ENCODE assay signal across 8 mouse cellular contexts in the genomic region with DNA sequence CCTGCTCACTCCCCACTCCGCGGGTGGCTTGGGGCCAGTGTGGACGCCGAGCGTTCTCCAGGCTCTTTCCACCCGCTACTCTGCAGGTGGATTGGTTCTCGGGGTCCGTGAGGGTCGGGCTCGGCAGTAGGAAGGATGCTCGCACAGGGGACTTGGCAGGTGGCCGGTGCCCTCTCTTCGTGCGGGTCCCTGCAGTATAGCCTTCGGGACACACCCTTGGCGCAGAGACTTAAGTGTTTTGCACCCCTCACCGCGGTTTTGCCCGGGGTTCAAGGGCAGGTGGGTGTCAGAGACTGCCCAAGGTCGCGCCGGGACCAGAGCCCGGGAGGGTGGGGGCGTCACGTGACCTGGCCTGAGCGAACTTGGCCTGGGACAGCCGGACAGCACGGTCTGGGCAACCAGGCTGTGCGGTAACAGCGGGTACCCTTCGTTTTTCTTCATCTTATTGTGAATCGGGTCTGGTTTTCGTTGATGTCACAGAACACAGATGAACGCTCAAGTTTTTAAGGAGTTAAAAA. TPM values are rescaled to one million over a fixed set of nuclear protein-coding genes. Genes with fewer than 3 reads are reported as not detected.
DNase-seq lines count a peak whose midpoint lies in the region; ATAC-seq and TF ChIP-seq lines count a peak whose summit lies in the region.

No protein-coding gene starts in this region.

- no peaks in the 10 kb centered on the region for H3K9me3 ChIP-seq in liver, embryonic 12.5 days (replicated peaks)

- no peak for TF ChIP-seq CTCF in heart, adult 2 months (IDR thresholded peaks at IDR 0.05)
- TF ChIP-seq CTCF in kidney, adult 2 months (conservative IDR thresholded peaks at IDR 0.05; ENCODE audit: insufficient read depth, insufficient read length, low read depth, low read length), result no peak

- H3K4me3 ChIP-seq in heart, adult 2 months, result peak overlapping the region; percentile 88
- H3K4me3 ChIP-seq in kidney, adult 2 months (ENCODE audit: insufficient read depth, low read depth, low read length), result peak overlapping the region; percentile 97
- peak overlapping the region; percentile 70 for H3K4me3 ChIP-seq in liver, embryonic 12.5 days

- DNase-seq in urinary bladder, adult 18-20 months (ENCODE audit: low spot score in 2 of 2), result peak; percentile 72
- DNase-seq in urinary bladder, postnatal 10 days (ENCODE audit: low spot score), result no peak
- peak; percentile 14 for DNase-seq in embryo, embryonic 11.5 days (ENCODE audit: low read depth, low spot score)
- peak; percentile 87 to 88 for DNase-seq in heart, adult 2 months
- peak; percentile 94 for DNase-seq in kidney, adult 2 months
- DNase-seq in neural tube, embryonic 10.5 days (ENCODE audit: extremely low spot score, low spot score), result peak; percentile 54
- peak; percentile 90 for DNase-seq in testis, postnatal 10 days (ENCODE audit: low spot score)

- peak overlapping the region; percentile 97 for H3K27ac ChIP-seq in heart, adult 2 months
- H3K27ac ChIP-seq in kidney, adult 2 months (ENCODE audit: insufficient read depth, low read depth, low read length), result peak overlapping the region; percentile 100
- H3K27ac ChIP-seq in liver, embryonic 12.5 days, result peak overlapping the region; percentile 87

- under 1% methylated on average over 34 of the region's 34 CpGs for WGBS in heart, adult 2 months
- under 1% methylated on average over 34 of the region's 34 CpGs for WGBS in kidney, adult 2 months
- WGBS in liver, embryonic 12.5 days (ENCODE audit: insufficient replicate concordance), result under 1% methylated on average over 34 of the region's 34 CpGs

- no peak for TF ChIP-seq EP300 in heart, adult 2 months (IDR thresholded peaks at IDR 0.05; ENCODE audit: insufficient read depth, low read depth, low read length)

- no peaks in the 10 kb centered on the region for H3K27me3 ChIP-seq in heart, adult 2 months (ENCODE audit: control insufficient read depth, insufficient read depth, low read length)
- no peaks in the 10 kb centered on the region for H3K27me3 ChIP-seq in kidney, adult 2 months (replicated peaks; ENCODE audit: control insufficient read depth, insufficient read depth, low read length)
- H3K27me3 ChIP-seq in liver, embryonic 12.5 days (replicated peaks), result no peaks in the 10 kb centered on the region

- peak overlapping the region; percentile 100 for H3K4me2 ChIP-seq in liver, embryonic 12.5 days

- intact Hi-C loops in heart, adult 2 months (cut with DNase I), result loop anchor here (2.0 to 10.0 kb wide), 3 partner anchors 31 to 443 kb away; partner anchors contain the start of genes Kmt5b and Ppp6r3

- peak; percentile 1; the same call in 1 of the 2 replicates for ATAC-seq in liver, embryonic 12.5 days

- no peaks in the 10 kb centered on the region for H3K36me3 ChIP-seq in heart, adult 2 months (ENCODE audit: control insufficient read depth, insufficient read depth, low read length)
- no peaks in the 10 kb centered on the region for H3K36me3 ChIP-seq in kidney, adult 2 months (ENCODE audit: control insufficient read depth, insufficient read depth, low read length)
- no peaks in the 10 kb centered on the region for H3K36me3 ChIP-seq in liver, embryonic 12.5 days

- peak; percentile 54; the same call in 1 of the 2 replicates for TF ChIP-seq POLR2A in heart, adult 2 months (IDR thresholded peaks at IDR 0.05; ENCODE audit: insufficient read depth, low read depth, low read length)
- no peak for TF ChIP-seq POLR2A in kidney, adult 2 months (IDR thresholded peaks at IDR 0.05; ENCODE audit: low read depth, low read length)

- peaks cover 13% of the 10 kb centered on the region for H3K4me1 ChIP-seq in heart, adult 2 months (ENCODE audit: control insufficient read depth, insufficient read depth, low read length)
- H3K4me1 ChIP-seq in kidney, adult 2 months (ENCODE audit: control insufficient read depth, insufficient read depth, low read length), result peaks cover 12% of the 10 kb centered on the region
- H3K4me1 ChIP-seq in liver, embryonic 12.5 days, result peaks cover 68% of the 10 kb centered on the region

- peak overlapping the region; percentile 93 for H3K9ac ChIP-seq in heart, adult 2 months (ENCODE audit: low read depth, low read length)
- H3K9ac ChIP-seq in liver, embryonic 12.5 days, result peak overlapping the region; percentile 79

- peaks cover 2% of the 10 kb centered on the region; the same call in 1 of the 2 replicates for H3K79me2 ChIP-seq in heart, adult 2 months (replicated peaks; ENCODE audit: control insufficient read depth, insufficient read depth, low read length)

RNA-seq across cellular contexts. Expression of gene Cpt1a, which starts 1.7 kb away (rescaled TPM):
- total RNA-seq in heart, adult 2 months (2021), result 10 to 100 TPM; 44.0 to 54.7 TPM
- 42.9 and 49.4 TPM in 2 replicates for polyA plus RNA-seq in heart, adult 2 months (2012; rRNA removed)
- polyA plus RNA-seq in kidney, adult 2 months (2012; rRNA removed), result 232 and 272 TPM in 2 replicates
- polyA plus RNA-seq in liver, embryonic 12.5 days (2016; fragmentation: Nextera tagmentation; extraction: Ambion mirVana), result 7.0 and 8.3 TPM in 2 replicates

RNA-seq across cellular contexts. Expression of gene Ighmbp2, which starts 41.0 kb away (rescaled TPM):
- total RNA-seq in heart, adult 2 months (2021), result 1 to 10 TPM; 2.2 to 2.8 TPM
- polyA plus RNA-seq in heart, adult 2 months (2012; rRNA removed), result 2.3 and 2.7 TPM in 2 replicates
- polyA plus RNA-seq in kidney, adult 2 months (2012; rRNA removed), result 3.5 and 4.1 TPM in 2 replicates
- 5.1 and 5.7 TPM in 2 replicates for polyA plus RNA-seq in liver, embryonic 12.5 days (2016; fragmentation: Nextera tagmentation; extraction: Ambion mirVana)

RNA-seq across cellular contexts. Expression of gene Mrpl21, which starts 41.1 kb away (rescaled TPM):
- 10 to 100 TPM; 79.4 to 90.1 TPM for total RNA-seq in heart, adult 2 months (2021)
- polyA plus RNA-seq in heart, adult 2 months (2012; rRNA removed), result 65.3 and 76.9 TPM in 2 replicates
- polyA plus RNA-seq in kidney, adult 2 months (2012; rRNA removed), result 61.4 and 75.0 TPM in 2 replicates
- polyA plus RNA-seq in liver, embryonic 12.5 days (2016; fragmentation: Nextera tagmentation; extraction: Ambion mirVana), result 95.7 and 99.8 TPM in 2 replicates
